Mouse (Mus musculus) lung, adult 2 months (tissue): ENCODE results near the gene Synrg.

Source experiments
- CTCF ChIP-seq: fragments of 200-500 bp; IDR thresholded peaks from 2 replicates; pipeline ENCODE4 v1.5.1; 2011; ENCODE audit warnings: mild to moderate bottlenecking, low read length, control low read depth; ENCODE audit not compliant: insufficient read depth
- POLR2A ChIP-seq: fragments of 200-500 bp; IDR thresholded peaks from 2 replicates; pipeline ENCODE4 v1.6.1; 2011; ENCODE audit warnings: low read depth, mild to moderate bottlenecking, control low read depth, low read length, borderline replicate concordance; ENCODE audit errors: extremely low read depth

- TF ChIP-seq POLR2A, result no peak
- TF ChIP-seq CTCF, result no peak
Observed at GRCm38 (mm10) chr11:83975488-83975887, 11.3 kb downstream of the Synrg start.
